Comparison of ENCODE assay signal across 12 mouse cellular contexts in the genomic region with DNA sequence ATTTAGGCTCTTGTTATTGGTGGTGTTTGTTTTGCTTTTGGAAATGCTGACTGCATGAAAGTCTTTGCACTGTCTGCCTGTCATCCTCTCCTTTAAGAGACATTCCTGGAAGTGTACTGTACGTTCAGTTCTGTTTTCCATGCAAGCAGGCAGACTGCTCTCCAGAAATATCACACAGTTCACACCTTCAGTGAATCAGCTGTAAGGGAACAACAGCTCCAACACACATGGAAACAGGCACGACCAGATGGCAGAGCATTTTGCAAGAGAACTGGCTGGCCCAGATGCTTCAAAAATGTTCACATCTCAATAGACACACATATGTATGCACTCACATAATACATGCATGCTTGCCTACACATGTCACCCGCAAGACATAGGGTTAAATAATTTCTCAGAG. TPM values are rescaled to one million over a fixed set of nuclear protein-coding genes. Genes with fewer than 3 reads are reported as not detected.
DNase-seq lines count a peak whose midpoint lies in the region; ATAC-seq lines count a peak whose summit lies in the region.
"Had no signal": no experiment of that assay in that cellular context is flagged by ENCODE, and none has a peak within 500 bp of the region (broad histone marks: within the 10 kb centered on the region; RNA-seq: fewer than 3 reads in every experiment).

No protein-coding gene starts in this region.

- intact Hi-C loops in heart, postnatal 14 days (cut with DNase I), result no loop called here

- peak; percentile 66 for DNase-seq in heart, adult 11 months
- no peak for DNase-seq in heart, postnatal 14 days
- peak; percentile 51 to 61 for DNase-seq in frontal cortex, postnatal 25 days (ENCODE audit: low spot score in 2 of 2)
- peak; percentile 80 to 84 for DNase-seq in left cerebral cortex, adult 18-20 months (ENCODE audit: low spot score in 2 of 2)
- DNase-seq in right cerebral cortex, postnatal 25 days, result peak; percentile 76
- DNase-seq in adrenal gland, postnatal 4 days (ENCODE audit: low spot score in 2 of 2), result no peak
- no peak for DNase-seq in testis, postnatal 14 days (ENCODE audit: low spot score)
- DNase-seq: cerebellum, postnatal 10 days; gastrocnemius, postnatal 25 days; kidney, postnatal 36 days had no signal

- ATAC-seq in CD4-positive, CD25-positive, alpha-beta regulatory T cell, adult 4 months, result no peak
- ATAC-seq: intestine, embryonic 15.5 days had no signal

RNA-seq across cellular contexts. Expression of a gene that starts 43.4 kb away (rescaled TPM):
- 10 to 100 TPM in 1 of 2 experiments, 1 to 10 TPM in 1; 9.6 to 13.3 TPM for total RNA-seq in heart, postnatal 14 days (2021)
- 10 to 100 TPM; 51.1 to 58.6 TPM for total RNA-seq in left cerebral cortex, adult 18-20 months (2021)
- total RNA-seq in adrenal gland, postnatal 4 days (2021), result 10 to 100 TPM; 35.4 to 35.8 TPM
- 10 to 100 TPM in 1 of 2 experiments, 1 to 10 TPM in 1; 9.0 to 10.5 TPM for polyA plus RNA-seq in CD4-positive, CD25-positive, alpha-beta regulatory T cell, adult 4 months (2017; shearing (Covaris generic))

Comparison
In these comparisons a context has a peak if more than half of its experiments do, and no peak if none do; other contexts are left out.
1. DNase-seq: peak in heart, adult 11 months (single experiment), frontal cortex, postnatal 25 days (2 of 2), left cerebral cortex, adult 18-20 months (2 of 2) and right cerebral cortex, postnatal 25 days (single experiment); none in heart, postnatal 14 days (0 of 2), adrenal gland, postnatal 4 days (0 of 2) and testis, postnatal 14 days (single experiment).